Mouse (Mus musculus): Measurements from ENCODE around the gene Nfatc2.

GRCm38 (mm10) chr2:168525391-168526154 is 75.9 kb downstream of the Nfatc2 start:
- TF ChIP-seq CTCF (IDR thresholded peaks at IDR 0.05; ENCODE audit: borderline replicate concordance, extremely low read depth, insufficient read depth, insufficient read length), result no peak
- no peak for TF ChIP-seq POLR2A (IDR thresholded peaks at IDR 0.05; ENCODE audit: borderline replicate concordance, extremely low read depth, insufficient read depth, insufficient read length, poor library complexity, severe bottlenecking)
